Mouse (Mus musculus) heart, postnatal 0 days (tissue): ENCODE data around the gene Socs3. TPM values are rescaled to one million over a fixed set of nuclear protein-coding genes. Genes with fewer than 3 reads are reported as not detected.
A peak's percentile ranks its signal among the peaks of the same experiment; 100 is the strongest.

Experiments
- ATAC-seq: fragments of 200-750 bp; cut with Nextera tagmentation; 2 replicates; pipeline ENCODE4 v1.8.0; 2017; ENCODE audit warnings: low read depth, moderate number of reproducible peaks, moderate library complexity; ENCODE audit not compliant: insufficient read depth
- DNase-seq: peaks from one replicate; pipeline ENCODE4 v3.0.0-alpha.2; 2016; ENCODE audit warnings: low spot score
- H3K27ac ChIP-seq: fragments of 300-500 bp; sonication (generic); 2 replicates; pipeline ENCODE4 v1.5.1; 2014; ENCODE audit warnings: low read depth, mild to moderate bottlenecking
- H3K27me3 ChIP-seq: fragments of 300-500 bp; sonication (generic); 2 replicates; pipeline ENCODE4 v1.6.1; 2014; ENCODE audit warnings: low read length, mixed read lengths; ENCODE audit not compliant: control insufficient read depth, insufficient read depth
- H3K36me3 ChIP-seq: fragments of 300-500 bp; sonication (generic); replicated peaks from 2 replicates; pipeline ENCODE4 v1.6.1; 2014; ENCODE audit warnings: low read length, mixed read lengths; ENCODE audit not compliant: control insufficient read depth, insufficient read depth
- H3K4me1 ChIP-seq: fragments of 300-500 bp; sonication (generic); 2 replicates; pipeline ENCODE4 v1.6.1; 2014; ENCODE audit warnings: antibody characterized with exemption; ENCODE audit not compliant: control insufficient read depth, insufficient read depth
- H3K4me2 ChIP-seq: fragments of 300-500 bp; sonication (generic); 2 replicates; pipeline ENCODE4 v1.6.1; 2014; ENCODE audit warnings: low read depth, mild to moderate bottlenecking, low read length, moderate library complexity
- H3K4me3 ChIP-seq: fragments of 300-500 bp; sonication (generic); 2 replicates; pipeline ENCODE4 v1.5.1; 2014; ENCODE audit warnings: low read depth, low read length
- H3K9ac ChIP-seq: fragments of 300-500 bp; sonication (generic); replicated peaks from 2 replicates; pipeline ENCODE4 v1.6.1; 2014; ENCODE audit warnings: low read depth, low read length, mixed read lengths
- H3K9me3 ChIP-seq: fragments of 300-500 bp; sonication (generic); replicated peaks from 2 replicates; pipeline ENCODE4 v1.6.1; 2016; ENCODE audit warnings: low read length; ENCODE audit not compliant: control insufficient read depth
- CTCF ChIP-seq: IDR thresholded peaks from 2 replicates; pipeline ENCODE4 v1.5.1; 2016; ENCODE audit warnings: antibody characterized with exemption, control low read depth, low read depth
- EP300 ChIP-seq: IDR thresholded peaks from 2 replicates; pipeline ENCODE4 v1.6.1; 2016; ENCODE audit warnings: antibody characterized with exemption, low read depth
- WGBS: fragments of 180-500 bp; shearing (Covaris S2); extraction: QIAGEN DNeasy Blood & Tissue Kit; methylation state at CpG from one replicate; pipeline ENCODE4 v1.1.7; 2014; 5-methylcytosine and 5-hydroxymethylcytosine counted together
- polyA plus RNA-seq: library from polyadenylated mRNA; unstranded; fragments of >200 nt; fragmentation: Nextera tagmentation; extraction: Ambion mirVana; gene quantifications from 2 replicates; pipeline ENCODE4 v1.2.1, GENCODE M21; 2015
- total RNA-seq: library from RNA; depleted of rRNA; stranded (reverse); fragments of >200 nt; gene quantifications from 2 replicates; pipeline ENCODE4 v1.2.3, GENCODE M21; 2014; ENCODE audit warnings: low replicate concordance

The Socs3 gene
- total and polyA plus RNA-seq, 2 experiments from 2014 or later: 4.0 to 5.7 TPM

DNA sequence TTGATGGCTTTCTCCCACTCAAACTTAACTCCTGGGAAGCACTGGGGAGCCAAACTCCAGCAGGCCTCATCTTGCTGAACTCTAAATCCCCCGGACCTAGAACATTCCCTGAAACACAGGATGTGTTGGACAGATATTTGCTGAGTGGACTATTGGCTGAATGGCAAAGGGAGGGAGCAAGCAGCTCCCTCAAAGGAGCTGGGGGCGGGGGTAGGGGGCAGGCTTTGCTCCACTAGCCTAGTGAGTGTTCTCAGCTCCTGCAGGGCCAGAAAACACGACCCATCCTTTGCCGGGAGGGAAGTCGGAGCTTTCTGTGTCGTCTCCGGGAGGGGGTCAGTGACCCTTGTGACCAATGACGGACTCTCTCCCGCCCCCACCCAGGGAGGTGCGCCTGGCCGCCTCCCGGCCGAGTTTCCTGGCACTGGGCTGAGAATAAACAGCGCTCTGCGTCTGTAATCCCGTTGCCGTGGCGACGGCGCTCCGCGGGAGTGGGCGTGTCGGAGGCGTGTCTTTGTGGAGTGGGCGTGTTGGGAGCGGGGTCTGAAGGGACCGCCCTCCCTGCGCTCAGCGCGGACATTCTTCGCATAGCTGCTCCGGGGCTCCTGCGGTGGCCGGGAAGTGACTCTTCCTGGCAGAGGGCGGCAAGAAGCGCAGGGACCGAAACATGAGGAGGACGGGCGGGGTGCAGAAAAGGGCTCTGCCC lies 6.6 kb downstream of the Socs3 start:
- DNase-seq: peak; percentile 99
- H3K27me3 ChIP-seq: peaks cover 17% of the 10 kb centered on the region
- H3K4me1 ChIP-seq: peaks cover 67% of the 10 kb centered on the region
- no peak overlapping the region; the same call in 1 of the 2 replicates for H3K9ac ChIP-seq
- H3K4me2 ChIP-seq: peak overlapping the region; percentile 64
- WGBS: under 1% methylated on average over 28 of the region's 40 CpGs
- no peaks in the 10 kb centered on the region for H3K9me3 ChIP-seq
- TF ChIP-seq CTCF: peak; percentile 22
- TF ChIP-seq EP300: peak; percentile 68
- H3K36me3 ChIP-seq: 0 out of 2 replicates have a peak, but pooled peaks cover 6% of the 10 kb centered on the region
- H3K27ac ChIP-seq: peak overlapping the region; percentile 83
- peak; percentile 92 for ATAC-seq
- peak overlapping the region; percentile 32 for H3K4me3 ChIP-seq

DNA sequence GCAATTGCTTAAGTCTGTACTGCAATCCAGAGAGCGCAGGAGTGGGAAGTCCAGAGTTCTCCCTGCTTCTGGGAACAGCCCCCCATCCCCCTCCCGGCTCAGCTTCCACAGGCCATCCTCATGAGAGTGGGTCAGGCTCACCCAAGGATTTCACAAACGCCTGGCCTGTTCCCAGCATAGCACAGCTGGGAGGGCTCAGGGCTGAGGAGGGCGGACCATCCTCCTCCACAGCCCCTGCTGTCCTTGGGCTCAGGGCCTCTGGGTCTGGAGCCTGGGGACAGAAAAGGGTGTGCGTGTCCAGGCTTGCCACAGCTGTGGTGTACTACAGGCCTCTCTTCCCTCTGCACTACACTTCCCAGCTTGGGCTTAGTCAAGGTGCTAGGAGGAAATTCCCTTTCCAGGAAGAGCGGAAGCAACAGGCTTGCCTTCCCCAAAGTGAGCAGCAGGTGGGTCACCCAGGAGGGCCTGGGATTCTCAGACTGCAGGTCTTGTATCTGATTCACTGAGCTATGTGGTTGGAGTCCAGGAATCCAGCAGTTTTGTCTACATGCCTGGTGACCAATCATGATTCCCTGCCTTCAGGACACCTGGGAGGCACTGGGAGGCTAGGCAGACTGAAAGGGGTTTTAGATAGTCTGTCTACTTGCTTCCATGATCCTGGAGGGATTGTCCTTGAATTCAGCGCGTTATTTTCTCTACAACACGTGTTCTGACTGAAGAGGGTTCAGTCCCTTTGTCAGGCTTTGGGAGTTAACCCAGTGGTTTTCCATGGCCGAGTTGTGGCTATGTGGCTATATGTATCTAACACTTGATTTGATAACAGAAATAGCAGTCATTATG lies 7.4 kb downstream of the Socs3 start:
- Histone ChIP-seq H3K36me3 (0 out of 2 replicates have a peak, but pooled peaks cover 6% of the 10 kb centered on the region), H3K27ac (peak overlapping the region; percentile 83), H3K4me2 (peak overlapping the region; percentile 64), H3K9ac (no peak overlapping the region), H3K9me3 (no peaks in the 10 kb centered on the region), H3K4me1 (peaks cover 65% of the 10 kb centered on the region), H3K4me3 (no peak overlapping the region), H3K27me3 (peaks cover 11% of the 10 kb centered on the region)
- ATAC-seq (peak; percentile 36), DNase-seq (no peak)
- WGBS: 38% methylated on average over 10 of the region's 10 CpGs
- TF ChIP-seq EP300 (no peak), CTCF (no peak)

DNA sequence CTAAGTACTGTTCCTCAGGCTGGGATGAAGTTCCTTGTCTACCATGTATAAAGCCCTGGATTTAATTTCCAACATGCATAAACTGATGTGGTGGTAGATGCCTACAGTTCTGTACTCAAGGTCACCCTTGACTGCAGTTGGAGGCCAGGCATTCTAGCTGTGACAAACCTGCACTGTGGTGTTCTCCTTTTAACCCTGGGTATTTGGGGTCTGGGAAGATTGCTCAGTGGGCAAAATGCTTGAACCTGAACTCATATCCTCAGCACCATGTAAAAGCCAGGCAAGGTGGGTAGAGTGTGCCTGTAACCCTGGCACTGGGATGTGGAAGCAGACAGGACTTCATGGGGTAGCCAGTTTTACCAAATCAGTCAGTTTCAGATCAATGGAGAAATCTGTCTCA lies 9.2 kb downstream of the Socs3 start:
- H3K4me2 ChIP-seq: no peak overlapping the region
- H3K9me3 ChIP-seq: no peaks in the 10 kb centered on the region
- H3K4me3 ChIP-seq: no peak overlapping the region
- no peak for DNase-seq
- ATAC-seq: no peak
- TF ChIP-seq EP300: no peak
- H3K27ac ChIP-seq: 0 out of 2 replicates have a peak overlapping the region, but pooled peaks have one; percentile 13
- H3K9ac ChIP-seq: no peak overlapping the region
- peaks cover 60% of the 10 kb centered on the region for H3K4me1 ChIP-seq
- H3K36me3 ChIP-seq: no peaks in the 10 kb centered on the region
- H3K27me3 ChIP-seq: no peaks in the 10 kb centered on the region

DNA sequence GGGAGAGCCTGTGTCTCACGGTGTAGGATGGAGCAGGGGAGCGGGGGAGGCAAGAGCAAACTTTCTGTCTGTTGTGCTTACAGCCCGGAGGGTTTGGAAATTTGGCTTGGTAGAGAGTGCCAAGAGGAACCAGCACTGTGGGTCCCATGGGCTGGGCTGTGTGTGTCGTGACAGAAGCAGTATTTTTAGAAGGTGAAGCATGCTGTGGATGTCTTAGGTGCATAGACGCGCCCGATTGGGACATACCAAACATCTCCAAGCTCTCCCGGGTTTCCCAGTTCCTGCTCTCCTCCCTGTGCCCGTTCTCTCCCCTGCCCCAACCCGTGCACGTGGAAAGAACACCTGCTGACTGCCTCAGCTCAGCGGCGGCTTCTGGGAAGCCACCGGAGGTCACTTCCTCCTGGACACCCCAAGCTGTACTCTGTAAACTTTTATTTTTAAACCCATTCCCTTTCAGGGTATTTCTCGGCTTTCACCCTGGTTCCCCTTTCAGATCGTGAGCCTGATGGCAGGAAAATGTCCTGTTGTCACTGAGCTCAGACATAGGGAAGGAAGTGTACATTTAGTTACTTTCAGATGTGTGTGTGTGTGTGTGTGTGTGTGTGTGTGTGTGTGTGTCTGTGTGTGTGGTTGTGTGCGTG lies 10.0 kb downstream of the Socs3 start:
- no peaks in the 10 kb centered on the region for H3K36me3 ChIP-seq
- ATAC-seq: no peak
- H3K9me3 ChIP-seq: no peaks in the 10 kb centered on the region
- H3K4me1 ChIP-seq: peaks cover 52% of the 10 kb centered on the region
- TF ChIP-seq EP300 (no peak), CTCF (no peak)
- H3K9ac ChIP-seq: no peak overlapping the region; the same call in 1 of the 2 replicates
- WGBS: 35% methylated on average over 17 of the region's 17 CpGs
- H3K27me3 ChIP-seq: no peaks in the 10 kb centered on the region
- no peak overlapping the region for H3K4me3 ChIP-seq
- DNase-seq: no peak
- peak overlapping the region; percentile 28; the same call in 1 of the 2 replicates for H3K27ac ChIP-seq
- no peak overlapping the region; the same call in 1 of the 2 replicates for H3K4me2 ChIP-seq

DNA sequence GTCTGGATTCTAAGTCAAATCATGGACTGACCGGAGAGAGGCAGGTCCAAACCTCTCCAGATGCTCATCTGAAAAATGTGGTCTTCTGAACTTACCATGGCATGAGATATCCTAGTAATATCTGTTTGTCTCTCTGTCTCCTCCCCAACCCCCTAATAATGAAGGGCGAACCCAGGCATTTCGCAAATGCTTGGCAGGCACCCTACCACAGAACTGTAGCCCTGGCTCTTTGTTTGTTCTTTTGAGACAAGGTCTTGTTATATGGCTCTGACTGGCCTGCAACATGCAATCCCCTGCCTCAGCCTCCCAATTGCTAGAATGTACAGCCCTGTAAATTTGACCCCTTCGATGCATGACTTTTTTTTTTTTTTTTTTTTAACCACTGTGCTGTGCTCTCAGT lies 10.7 kb downstream of the Socs3 start:
- ATAC-seq (no peak), DNase-seq (no peak)
- Histone ChIP-seq H3K4me2 (no peak overlapping the region), H3K4me3 (no peak overlapping the region), H3K36me3 (no peaks in the 10 kb centered on the region), H3K27me3 (no peaks in the 10 kb centered on the region), H3K9me3 (no peaks in the 10 kb centered on the region), H3K4me1 (peaks cover 49% of the 10 kb centered on the region), H3K9ac (no peak overlapping the region), H3K27ac (no peak overlapping the region)
- TF ChIP-seq CTCF (no peak), EP300 (no peak)
- WGBS: 89% methylated on average over 4 of the region's 4 CpGs
